Mouse (Mus musculus) c-Kit-positive CD71-positive TER-119-positive erythroid progenitor cells, embryonic 14.5 days (primary cell): ENCODE data around the gene Preb.

ENCODE experiments used
- DNase-seq: peaks from one replicate; pipeline ENCODE4 v3.0.0-alpha.2; 2013; ENCODE audit warnings: low spot score

Gene Preb

GRCm38 (mm10) chr5:30954556-30954955 is 5.6 kb downstream of the Preb start:
- DNase-seq = no peak

DNA sequence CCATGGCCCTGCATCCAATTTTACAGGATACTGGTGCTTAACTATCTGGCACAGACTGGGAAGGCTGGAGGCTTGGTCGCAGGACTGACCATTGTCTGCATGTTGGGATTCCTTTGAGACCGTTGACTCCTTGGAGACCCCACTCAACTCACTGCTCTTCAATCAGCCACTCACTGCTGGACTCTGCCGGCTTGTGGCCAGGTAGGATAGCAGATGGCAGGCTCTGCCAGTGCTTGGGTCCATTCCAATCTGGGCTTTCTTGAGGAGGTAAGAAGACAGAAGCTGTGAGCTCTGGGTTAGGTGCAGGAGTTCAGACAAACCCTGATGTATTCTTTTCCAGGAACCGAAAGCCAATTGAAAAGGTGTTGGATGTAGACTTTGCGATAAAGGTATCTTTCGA is 6.1 kb downstream of the Preb start:
- no peak for DNase-seq

GRCm38 (mm10) chr5:30952551-30952950 is 7.6 kb downstream of the Preb start:
- no peak for DNase-seq

GRCm38 (mm10) chr5:30951706-30952105 is 8.5 kb downstream of the Preb start:
- no peak for DNase-seq

- no peak for DNase-seq
Observed at GRCm38 (mm10) chr5:30950922-30951321, 9.2 kb downstream of the Preb start.

DNA sequence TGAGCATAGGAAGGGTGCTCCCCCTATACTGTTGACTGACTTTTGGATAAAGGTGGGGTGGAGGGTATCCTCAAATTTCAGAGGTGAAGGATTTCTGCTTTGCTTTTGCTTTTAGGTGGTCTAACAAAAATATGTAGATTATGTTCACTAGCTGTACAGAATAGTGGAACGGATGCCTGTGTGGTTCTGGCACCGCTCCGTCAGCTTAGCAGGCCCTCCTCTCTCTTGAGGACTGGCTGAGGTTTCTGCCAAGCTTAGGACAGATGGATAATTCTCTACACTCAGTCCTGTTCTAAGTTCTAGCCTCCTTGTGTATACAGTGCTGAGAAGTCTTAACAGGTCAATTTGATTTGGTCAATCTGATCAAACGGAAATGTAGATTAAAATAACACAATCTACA is 9.7 kb downstream of the Preb start:
- DNase-seq = no peak

- DNase-seq = peak; percentile 76
Observed at GRCm38 (mm10) chr5:30949654-30950326, 10.4 kb downstream of the Preb start.

- no peak for DNase-seq
Observed at GRCm38 (mm10) chr5:30948620-30949019, 11.5 kb downstream of the Preb start.

- no peak for DNase-seq
Observed at GRCm38 (mm10) chr5:30944956-30945781, 15.0 kb downstream of the Preb start, which contains the start of gene Cgref1. Gene Cgref1, minus strand, starts transcription at chr5:30945591.

- no peak for DNase-seq
Observed at GRCm38 (mm10) chr5:30944344-30944743, 15.8 kb downstream of the Preb start.

- DNase-seq = no peak
Observed at GRCm38 (mm10) chr5:30943004-30943403, 17.2 kb downstream of the Preb start.

GRCm38 (mm10) chr5:30934725-30935461 is 25.3 kb downstream of the Preb start:
- DNase-seq = no peak

GRCm38 (mm10) chr5:30933705-30934104 is 26.5 kb downstream of the Preb start:
- DNase-seq = no peak

GRCm38 (mm10) chr5:30931378-30931777 is 28.8 kb downstream of the Preb start:
- DNase-seq = no peak

GRCm38 (mm10) chr5:30930846-30931245 is 29.3 kb downstream of the Preb start:
- DNase-seq = no peak

- no peak for DNase-seq
Observed at GRCm38 (mm10) chr5:30930121-30930520, 30.0 kb downstream of the Preb start.

DNA sequence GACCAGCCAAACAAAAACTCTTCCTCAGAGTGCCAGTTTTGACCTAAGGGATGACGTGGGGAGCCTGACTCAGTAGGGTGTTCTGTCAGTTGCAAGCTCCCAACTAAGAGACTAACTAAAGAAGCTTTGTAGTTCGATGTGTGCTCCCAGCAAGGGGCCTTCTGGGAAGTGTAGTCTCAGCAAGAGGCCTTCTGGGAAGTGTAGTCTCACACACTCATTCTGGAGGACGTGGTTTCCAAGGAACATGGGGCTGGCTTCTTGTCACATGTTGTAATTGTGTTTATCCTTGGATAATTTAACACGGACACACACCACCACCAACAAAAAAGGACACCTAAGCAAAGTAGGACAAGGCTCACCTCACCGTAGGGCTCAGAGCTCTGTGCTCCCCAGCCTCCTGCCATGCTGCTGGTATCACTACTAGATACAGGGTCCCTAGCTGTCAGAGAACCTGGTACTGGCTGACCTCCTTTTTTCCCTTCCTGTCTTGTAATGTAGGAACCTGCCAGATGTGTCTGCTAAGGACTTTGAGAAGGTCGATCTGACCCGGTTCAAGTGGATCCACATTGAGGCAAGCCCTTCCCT is 32.1 kb downstream of the Preb start:
- DNase-seq = no peak

GRCm38 (mm10) chr5:30926073-30926472 is 34.1 kb downstream of the Preb start:
- DNase-seq = no peak

- DNase-seq = no peak
Observed at GRCm38 (mm10) chr5:30925217-30925616, 34.9 kb downstream of the Preb start.

DNA sequence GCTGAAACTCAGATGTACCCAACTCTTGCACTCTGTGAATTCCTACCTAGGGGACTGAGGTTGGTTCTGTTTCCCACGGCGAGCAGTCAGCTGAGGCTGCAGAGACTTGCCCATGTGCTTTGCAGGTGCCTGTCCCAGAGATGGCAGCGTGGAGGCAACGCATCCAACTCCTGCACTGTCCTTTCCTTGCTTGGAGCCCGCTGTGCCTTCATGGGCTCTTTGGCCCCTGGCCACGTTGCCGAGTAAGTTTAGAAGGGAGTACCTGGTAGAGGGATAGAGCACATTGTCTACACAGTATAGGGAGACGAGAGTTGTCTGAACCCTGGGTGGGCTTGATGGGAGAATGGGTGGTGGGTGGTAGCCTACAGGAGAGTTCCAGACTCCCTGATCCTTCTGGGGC is 35.5 kb downstream of the Preb start:
- no peak for DNase-seq

- no peak for DNase-seq
Observed at GRCm38 (mm10) chr5:30923119-30923518, 37.0 kb downstream of the Preb start.

DNA sequence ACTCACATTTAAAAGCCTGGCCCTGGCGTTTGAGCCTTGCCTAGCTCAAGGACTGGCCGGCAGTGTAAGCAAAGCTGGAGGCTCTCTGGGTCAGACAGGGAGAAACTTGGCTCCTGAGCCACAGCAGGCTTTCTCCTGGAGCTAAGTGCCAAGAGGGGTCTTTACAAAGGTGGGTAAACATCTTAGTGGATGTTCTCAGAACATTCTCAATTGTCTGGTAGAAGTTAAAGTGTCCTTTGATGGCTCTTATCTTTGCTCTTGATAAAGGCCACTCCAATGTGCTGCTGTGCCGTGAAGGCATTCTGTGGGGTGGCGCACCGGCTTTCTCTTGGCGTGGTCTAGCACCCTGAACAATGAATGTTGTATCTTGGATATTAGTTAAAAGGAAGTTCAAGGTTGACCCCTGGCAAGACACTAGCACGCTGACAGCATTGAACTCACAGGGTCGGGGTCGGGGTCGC is 37.5 kb downstream of the Preb start:
- no peak for DNase-seq
